Mouse (Mus musculus): ENCODE measurements around the gene Dixdc1. TPM values are rescaled to one million over a fixed set of nuclear protein-coding genes. Genes with fewer than 3 reads are reported as not detected.

Gene Dixdc1
- polyA plus RNA-seq, 1 experiment from 2014 or later, result 10.3 TPM

DNA sequence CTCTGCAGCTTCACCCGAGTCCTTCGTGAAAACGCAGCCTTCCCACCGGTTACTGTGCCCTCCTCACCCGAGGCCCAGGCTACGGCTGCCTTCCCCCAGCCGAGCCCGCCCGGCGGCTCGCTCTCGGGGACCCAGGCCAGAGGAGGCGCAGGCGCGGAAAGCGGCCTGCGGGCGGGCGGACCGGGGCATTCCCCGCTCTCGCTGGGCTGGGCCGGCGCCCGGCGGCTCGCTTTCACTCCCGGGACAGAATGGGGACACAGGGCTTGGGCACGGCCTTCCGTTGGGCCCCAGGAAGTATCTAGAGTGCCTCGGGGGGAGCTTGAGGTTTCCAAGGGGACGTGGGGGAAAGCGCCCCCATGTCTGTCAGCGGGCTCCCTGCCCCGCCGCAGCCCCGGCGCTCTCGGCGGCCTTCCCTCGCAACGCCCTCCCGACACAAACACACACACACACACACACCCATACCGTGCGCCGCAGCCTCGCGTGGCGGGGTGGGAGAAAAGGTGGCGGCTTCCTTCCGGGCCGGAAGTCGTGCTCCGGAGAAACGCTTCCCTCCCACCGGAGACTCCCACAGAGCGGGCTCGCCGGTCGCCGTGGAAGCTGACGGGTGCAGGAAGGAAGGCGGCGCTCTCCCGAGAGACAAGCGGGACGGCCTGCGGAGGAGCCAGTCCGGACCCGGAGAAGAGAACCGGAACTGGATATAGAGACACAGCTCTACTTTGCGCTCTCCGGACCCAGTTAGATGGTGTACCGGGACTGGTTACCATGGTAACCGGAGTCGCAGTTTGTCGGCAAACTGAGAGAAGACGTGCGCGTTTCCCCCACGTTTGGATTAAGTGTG, 122.3 kb downstream of the Dixdc1 start, which contains the start of the genes Pih1d2 and Nkapd1:
Gene Pih1d2, plus strand, starts transcription at position 556 of the 838 bp plus-strand sequence.
Gene Nkapd1, minus strand, starts transcription at position 699 of the 838 bp plus-strand sequence.
- H3K27me3 ChIP-seq (ENCODE audit: control insufficient read depth, insufficient read depth, low read length), result no peaks in the 10 kb centered on the region
- peak within 1 kb of the TSS; percentile 94 for H3K4me3 ChIP-seq (ENCODE audit: low read length)
- H3K4me1 ChIP-seq (ENCODE audit: control insufficient read depth, insufficient read depth, low read length), result peaks cover 7% of the 10 kb centered on the region; the same call in 1 of the 2 replicates
- under 1% methylated on average over 81 of the region's 81 CpGs for WGBS
- peak within 1 kb of the TSS; percentile 61 for H3K4me2 ChIP-seq (replicated peaks; ENCODE audit: low read depth, low read length)
- H3K27ac ChIP-seq (ENCODE audit: low read depth, low read length), result peak within 1 kb of the TSS; percentile 89
- ATAC-seq (ENCODE audit: low FRiP score, low TSS enrichment), result peak; percentile 95
- peak within 1 kb of the TSS; percentile 94 for H3K9ac ChIP-seq (ENCODE audit: low read depth, low read length)
- H3K9me3 ChIP-seq (ENCODE audit: control insufficient read depth, low read length), result no peaks in the 10 kb centered on the region
- H3K36me3 ChIP-seq (ENCODE audit: control insufficient read depth, insufficient read depth, low read length), result peaks cover 32% of the 10 kb centered on the region

DNA sequence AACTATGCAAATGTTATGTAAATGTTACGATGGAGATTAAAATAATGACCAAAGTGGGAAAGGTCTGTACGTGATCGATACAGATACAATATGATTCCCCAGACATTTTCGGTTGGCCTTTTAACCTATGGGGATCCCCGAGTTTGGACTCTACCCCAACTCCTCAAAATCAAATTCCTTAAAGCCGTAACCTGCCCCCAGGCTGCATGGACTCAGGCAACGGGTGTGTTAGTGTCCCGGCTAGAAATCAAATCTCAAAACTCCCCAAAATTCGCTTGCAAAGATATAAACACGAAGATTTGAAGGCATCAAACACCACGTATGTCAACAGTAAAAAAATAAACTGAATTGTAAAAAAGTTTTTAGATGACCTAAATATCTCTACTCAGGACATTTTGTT, 123.2 kb downstream of the Dixdc1 start:
- Histone ChIP-seq H3K27ac (ENCODE audit: low read depth, low read length) (peak overlapping the region; percentile 89; the same call in 1 of the 2 replicates), H3K9me3 (ENCODE audit: control insufficient read depth, low read length) (no peaks in the 10 kb centered on the region), H3K9ac (ENCODE audit: low read depth, low read length) (peak overlapping the region; percentile 94), H3K27me3 (ENCODE audit: control insufficient read depth, insufficient read depth, low read length) (no peaks in the 10 kb centered on the region), H3K4me2 (replicated peaks; ENCODE audit: low read depth, low read length) (peak overlapping the region; percentile 61), H3K4me3 (ENCODE audit: low read length) (peak overlapping the region; percentile 94), H3K36me3 (ENCODE audit: control insufficient read depth, insufficient read depth, low read length) (peaks cover 38% of the 10 kb centered on the region), H3K4me1 (ENCODE audit: control insufficient read depth, insufficient read depth, low read length) (peaks cover 7% of the 10 kb centered on the region; the same call in 1 of the 2 replicates)
- 35% methylated on average over 11 of the region's 11 CpGs for WGBS
- ATAC-seq (ENCODE audit: low FRiP score, low TSS enrichment), result no peak

Other genes with a start within 250 kb of the Dixdc1 start
- gene Plet1, start 245.0 kb downstream of the Dixdc1 start, polyA plus RNA-seq (2014; fragmentation: Nextera tagmentation; extraction: Ambion mirVana), result 32.1 and 36.7 TPM in 2 replicates
- 85.3 and 89.4 TPM in 2 replicates for gene Pts, start 210.8 kb downstream of the Dixdc1 start, polyA plus RNA-seq (2014; fragmentation: Nextera tagmentation; extraction: Ambion mirVana)
- 0.88 and 1.2 TPM in 2 replicates for gene Il18, start 184.7 kb downstream of the Dixdc1 start, polyA plus RNA-seq (2014; fragmentation: Nextera tagmentation; extraction: Ambion mirVana)
- 0.16 TPM in 1 of 2 replicates, not detected in the other for gene Bco2, start 184.3 kb downstream of the Dixdc1 start, polyA plus RNA-seq (2014; fragmentation: Nextera tagmentation; extraction: Ambion mirVana)
- not detected in 2 replicates for gene Tex12, start 178.2 kb downstream of the Dixdc1 start, polyA plus RNA-seq (2014; fragmentation: Nextera tagmentation; extraction: Ambion mirVana)
- 365 and 387 TPM in 2 replicates for gene Sdhd, start 135.7 kb downstream of the Dixdc1 start, polyA plus RNA-seq (2014; fragmentation: Nextera tagmentation; extraction: Ambion mirVana)
- gene Timm8b, start 135.6 kb downstream of the Dixdc1 start, polyA plus RNA-seq (2014; fragmentation: Nextera tagmentation; extraction: Ambion mirVana), result 301 and 415 TPM in 2 replicates
- gene Pih1d2, start 122.2 kb downstream of the Dixdc1 start, polyA plus RNA-seq (2014; fragmentation: Nextera tagmentation; extraction: Ambion mirVana), result 6.1 and 8.1 TPM in 2 replicates
- 28.4 and 28.5 TPM in 2 replicates for gene Nkapd1, start 122.1 kb downstream of the Dixdc1 start, polyA plus RNA-seq (2014; fragmentation: Nextera tagmentation; extraction: Ambion mirVana)
- 48.1 and 60.9 TPM in 2 replicates for gene Dlat, start 79.7 kb downstream of the Dixdc1 start, polyA plus RNA-seq (2014; fragmentation: Nextera tagmentation; extraction: Ambion mirVana)
- gene 2310030G06Rik, start 7.0 kb upstream of the Dixdc1 start, polyA plus RNA-seq (2014; fragmentation: Nextera tagmentation; extraction: Ambion mirVana), result 8.7 and 9.3 TPM in 2 replicates
- 15.7 and 20.6 TPM in 2 replicates for gene Cryab, start 11.8 kb upstream of the Dixdc1 start, polyA plus RNA-seq (2014; fragmentation: Nextera tagmentation; extraction: Ambion mirVana)
- 0.72 and 1.0 TPM in 2 replicates for gene Hspb2, start 12.8 kb upstream of the Dixdc1 start, polyA plus RNA-seq (2014; fragmentation: Nextera tagmentation; extraction: Ambion mirVana)
- gene Fdxacb1, start 28.7 kb upstream of the Dixdc1 start, polyA plus RNA-seq (2014; fragmentation: Nextera tagmentation; extraction: Ambion mirVana), result 11.1 and 11.5 TPM in 2 replicates
- gene Alg9, start 35.5 kb upstream of the Dixdc1 start, polyA plus RNA-seq (2014; fragmentation: Nextera tagmentation; extraction: Ambion mirVana), result 23.6 and 44.2 TPM in 2 replicates
- 35.7 and 37.8 TPM in 2 replicates for gene 1110032A03Rik, start 36.0 kb upstream of the Dixdc1 start, polyA plus RNA-seq (2014; fragmentation: Nextera tagmentation; extraction: Ambion mirVana)
- gene Ppp2r1b, start 105.8 kb upstream of the Dixdc1 start, polyA plus RNA-seq (2014; fragmentation: Nextera tagmentation; extraction: Ambion mirVana), result 43.1 and 89.4 TPM in 2 replicates